Mouse (Mus musculus) hindbrain, embryonic 11.5 days (tissue): ENCODE results near the gene Edc4. TPM values are rescaled to one million over a fixed set of nuclear protein-coding genes. Genes with fewer than 3 reads are reported as not detected.

Source experiments
- ATAC-seq: fragments of 200-750 bp; cut with Nextera tagmentation; 2 replicates; pipeline ENCODE4 v1.8.0; 2017; ENCODE audit warnings: mild to moderate bottlenecking, moderate TSS enrichment, moderate library complexity; ENCODE audit not compliant: low FRiP score
- DNase-seq: peaks from one replicate; pipeline ENCODE4 v3.0.0-alpha.2; 2015; ENCODE audit warnings: low spot score
- H3K27ac ChIP-seq: fragments of 300-500 bp; sonication (generic); 2 replicates; pipeline ENCODE4 v1.5.1; 2014; ENCODE audit warnings: mild to moderate bottlenecking, low read depth, low read length
- H3K27me3 ChIP-seq: fragments of 300-500 bp; sonication (generic); 2 replicates; pipeline ENCODE4 v1.6.1; 2014; ENCODE audit warnings: mild to moderate bottlenecking, low read length, moderate library complexity, mixed read lengths; ENCODE audit not compliant: control insufficient read depth, insufficient read depth
- H3K36me3 ChIP-seq: fragments of 300-500 bp; sonication (generic); 2 replicates; pipeline ENCODE4 v1.6.1; 2014; ENCODE audit warnings: mild to moderate bottlenecking, low read length, moderate library complexity, mixed read lengths; ENCODE audit not compliant: control insufficient read depth, insufficient read depth
- H3K4me1 ChIP-seq: fragments of 300-500 bp; sonication (generic); replicated peaks from 2 replicates; pipeline ENCODE4 v1.6.1; 2014; ENCODE audit warnings: low read length, mixed read lengths; ENCODE audit not compliant: control insufficient read depth, insufficient read depth
- H3K4me2 ChIP-seq: fragments of 300-500 bp; sonication (generic); replicated peaks from 2 replicates; pipeline ENCODE4 v1.6.1; 2014; ENCODE audit warnings: mild to moderate bottlenecking, low read depth, low read length
- H3K4me3 ChIP-seq: fragments of 300-500 bp; sonication (generic); 2 replicates; pipeline ENCODE4 v1.5.1; 2014; ENCODE audit warnings: low read depth, low read length
- H3K9ac ChIP-seq: fragments of 300-500 bp; sonication (generic); 2 replicates; pipeline ENCODE4 v1.6.1; 2014; ENCODE audit warnings: low read depth, low read length
- H3K9me3 ChIP-seq: fragments of 300-500 bp; sonication (generic); 2 replicates; pipeline ENCODE4 v1.6.1; 2016; ENCODE audit warnings: low read length; ENCODE audit not compliant: control insufficient read depth
- WGBS: fragments of 180-500 bp; shearing (Covaris S2); extraction: QIAGEN DNeasy Blood & Tissue Kit; methylation state at CpG from one replicate; pipeline ENCODE4 v1.1.7; 2014; 5-methylcytosine and 5-hydroxymethylcytosine counted together
- polyA plus RNA-seq: library from polyadenylated mRNA; unstranded; fragments of >200 nt; fragmentation: Nextera tagmentation; extraction: Ambion mirVana; gene quantifications from 2 replicates; pipeline ENCODE4 v1.2.1, GENCODE M21; 2014

Gene Edc4
- polyA plus RNA-seq, 1 experiment from 2014 or later, result 32.6 TPM

GRCm38 (mm10) chr8:105933762-105934161 is 53.1 kb downstream of the Edc4 start, which contains the start of gene Ctrl:
Gene Ctrl (minus strand): TSS chr8:105933862.
- H3K9ac ChIP-seq, result no peak within 1 kb of the TSS
- WGBS, result 95% methylated on average over 2 of the region's 2 CpGs
- no peaks in the 10 kb centered on the region for H3K27me3 ChIP-seq
- no peak within 1 kb of the TSS for H3K4me3 ChIP-seq
- H3K27ac ChIP-seq, result no peak within 1 kb of the TSS
- H3K4me1 ChIP-seq, result no peaks in the 10 kb centered on the region
- no peaks in the 10 kb centered on the region for H3K9me3 ChIP-seq
- no peak within 1 kb of the TSS for H3K4me2 ChIP-seq
- H3K36me3 ChIP-seq, result no peaks in the 10 kb centered on the region
- ATAC-seq, result no peak
- DNase-seq, result no peak

GRCm38 (mm10) chr8:105935105-105935504 is 54.4 kb downstream of the Edc4 start:
- no peak overlapping the region for H3K4me2 ChIP-seq
- no peaks in the 10 kb centered on the region for H3K4me1 ChIP-seq
- H3K27me3 ChIP-seq, result no peaks in the 10 kb centered on the region
- H3K27ac ChIP-seq, result no peak overlapping the region
- H3K4me3 ChIP-seq, result no peak overlapping the region
- H3K9ac ChIP-seq, result no peak overlapping the region
- DNase-seq, result no peak
- no peaks in the 10 kb centered on the region for H3K9me3 ChIP-seq
- no peaks in the 10 kb centered on the region for H3K36me3 ChIP-seq
- ATAC-seq, result no peak
- 85% methylated on average over 6 of the region's 6 CpGs for WGBS

GRCm38 (mm10) chr8:105935863-105936603 is 55.4 kb downstream of the Edc4 start:
- Histone ChIP-seq H3K9ac (peak overlapping the region; percentile 82; the same call in 1 of the 2 replicates), H3K27ac (no peak overlapping the region), H3K4me3 (peak overlapping the region; percentile 77), H3K9me3 (no peaks in the 10 kb centered on the region), H3K4me1 (no peaks in the 10 kb centered on the region), H3K4me2 (peak overlapping the region; percentile 86), H3K36me3 (no peaks in the 10 kb centered on the region), H3K27me3 (no peaks in the 10 kb centered on the region)
- 23% methylated on average over 7 of the region's 7 CpGs for WGBS
- DNase-seq, result no peak
- no peak for ATAC-seq

GRCm38 (mm10) chr8:105936866-105937475 is 56.3 kb downstream of the Edc4 start:
- Histone ChIP-seq H3K9ac (peak overlapping the region; percentile 82), H3K27ac (peak overlapping the region; percentile 88), H3K9me3 (no peaks in the 10 kb centered on the region), H3K4me3 (peak overlapping the region; percentile 77), H3K36me3 (no peaks in the 10 kb centered on the region), H3K27me3 (no peaks in the 10 kb centered on the region), H3K4me2 (peak overlapping the region; percentile 86), H3K4me1 (no peaks in the 10 kb centered on the region)
- ATAC-seq, result peak; percentile 94
- DNase-seq, result peak; percentile 88
- WGBS, result under 1% methylated on average over 30 of the region's 30 CpGs

- DNase-seq, result no peak
- Histone ChIP-seq H3K27ac (peak overlapping the region; percentile 88), H3K9me3 (no peaks in the 10 kb centered on the region), H3K36me3 (no peaks in the 10 kb centered on the region), H3K9ac (peak overlapping the region; percentile 82), H3K4me2 (peak overlapping the region; percentile 86), H3K27me3 (no peaks in the 10 kb centered on the region), H3K4me1 (no peaks in the 10 kb centered on the region), H3K4me3 (peak overlapping the region; percentile 77)
- ATAC-seq, result peak; percentile 66
- 2% methylated on average over 33 of the region's 33 CpGs for WGBS
These were observed 57.0 kb downstream of the Edc4 start for GRCm38 (mm10) chr8:105937496-105938305.

- Histone ChIP-seq H3K9ac (peak within 1 kb of the TSS; percentile 82), H3K4me2 (peak within 1 kb of the TSS; percentile 86), H3K9me3 (no peaks in the 10 kb centered on the region), H3K36me3 (no peaks in the 10 kb centered on the region), H3K27me3 (no peaks in the 10 kb centered on the region), H3K4me1 (no peaks in the 10 kb centered on the region), H3K4me3 (peak within 1 kb of the TSS; percentile 77), H3K27ac (peak within 1 kb of the TSS; percentile 88)
- ATAC-seq, result no peak
- WGBS, result 41% methylated on average over 4 of the region's 4 CpGs
- DNase-seq, result peak; percentile 25
These were observed 57.6 kb downstream of the Edc4 start, which contains the start of gene Psmb10 for GRCm38 (mm10) chr8:105938306-105938669. Gene Psmb10 (minus strand): TSS chr8:105938444.

GRCm38 (mm10) chr8:105942026-105942425 is 61.3 kb downstream of the Edc4 start:
- no peak overlapping the region for H3K4me2 ChIP-seq
- no peak overlapping the region for H3K27ac ChIP-seq
- H3K9ac ChIP-seq, result no peak overlapping the region
- 94% methylated on average over 11 of the region's 11 CpGs for WGBS
- H3K9me3 ChIP-seq, result no peaks in the 10 kb centered on the region
- H3K4me1 ChIP-seq, result no peaks in the 10 kb centered on the region
- DNase-seq, result no peak
- H3K27me3 ChIP-seq, result no peaks in the 10 kb centered on the region
- ATAC-seq, result no peak
- no peak overlapping the region for H3K4me3 ChIP-seq
- H3K36me3 ChIP-seq, result no peaks in the 10 kb centered on the region; the same call in 1 of the 2 replicates

GRCm38 (mm10) chr8:105942542-105942941 is 61.9 kb downstream of the Edc4 start:
- Histone ChIP-seq H3K4me1 (no peaks in the 10 kb centered on the region), H3K27ac (no peak overlapping the region), H3K4me3 (no peak overlapping the region), H3K9me3 (no peaks in the 10 kb centered on the region), H3K36me3 (no peaks in the 10 kb centered on the region; the same call in 1 of the 2 replicates), H3K4me2 (no peak overlapping the region), H3K27me3 (no peaks in the 10 kb centered on the region), H3K9ac (no peak overlapping the region)
- 93% methylated on average over 5 of the region's 5 CpGs for WGBS
- no peak for DNase-seq
- ATAC-seq, result no peak
